Mouse (Mus musculus) heart, embryonic 15.5 days (tissue): Measurements from ENCODE around the gene Bcar1. TPM values are rescaled to one million over a fixed set of nuclear protein-coding genes. Genes with fewer than 3 reads are reported as not detected.
A peak's percentile ranks its signal among the peaks of the same experiment; 100 is the strongest.

Experiments
- ATAC-seq: fragments of 200-750 bp; cut with Nextera tagmentation; replicated peaks from 2 replicates; pipeline ENCODE4 v1.8.0; 2017; ENCODE audit warnings: low read depth, moderate TSS enrichment; ENCODE audit not compliant: insufficient number of reproducible peaks, insufficient read depth, low FRiP score
- H3K27ac ChIP-seq: fragments of 300-500 bp; sonication (generic); 2 replicates; pipeline ENCODE4 v1.5.1; 2015; ENCODE audit warnings: mild to moderate bottlenecking, inconsistent platforms
- H3K27me3 ChIP-seq: fragments of 300-500 bp; sonication (generic); 2 replicates; pipeline ENCODE4 v1.6.1; 2015; ENCODE audit warnings: inconsistent platforms
- H3K36me3 ChIP-seq: fragments of 300-500 bp; sonication (generic); 2 replicates; pipeline ENCODE4 v1.6.1; 2015; ENCODE audit warnings: mild to moderate bottlenecking, inconsistent platforms
- H3K4me1 ChIP-seq: fragments of 300-500 bp; sonication (generic); replicated peaks from 2 replicates; pipeline ENCODE4 v1.6.1; 2015; ENCODE audit warnings: inconsistent platforms
- H3K4me2 ChIP-seq: fragments of 300-500 bp; sonication (generic); 2 replicates; pipeline ENCODE4 v1.6.1; 2015; ENCODE audit warnings: inconsistent platforms, mild to moderate bottlenecking, moderate library complexity
- H3K4me3 ChIP-seq: fragments of 300-500 bp; sonication (generic); 2 replicates; pipeline ENCODE4 v1.5.1; 2015; ENCODE audit warnings: mild to moderate bottlenecking, inconsistent platforms
- H3K9ac ChIP-seq: fragments of 300-500 bp; sonication (generic); 2 replicates; pipeline ENCODE4 v1.6.1; 2015; ENCODE audit warnings: mild to moderate bottlenecking, inconsistent platforms
- H3K9me3 ChIP-seq: fragments of 300-500 bp; sonication (generic); replicated peaks from 2 replicates; pipeline ENCODE4 v1.6.1; 2016; ENCODE audit warnings: inconsistent platforms
- WGBS: fragments of 180-500 bp; shearing (Covaris S2); methylation state at CpG from one replicate; pipeline ENCODE4 v1.1.7; 2015; ENCODE audit warnings: mixed read lengths; 5-methylcytosine and 5-hydroxymethylcytosine counted together
- polyA plus RNA-seq: library from polyadenylated mRNA; unstranded; fragments of >200 nt; fragmentation: Nextera tagmentation; extraction: Ambion mirVana; gene quantifications from 2 replicates; pipeline ENCODE4 v1.2.1, GENCODE M21; 2015

Bcar1 gene
- polyA plus RNA-seq, 1 experiment from 2014 or later, result 40.1 TPM

DNA sequence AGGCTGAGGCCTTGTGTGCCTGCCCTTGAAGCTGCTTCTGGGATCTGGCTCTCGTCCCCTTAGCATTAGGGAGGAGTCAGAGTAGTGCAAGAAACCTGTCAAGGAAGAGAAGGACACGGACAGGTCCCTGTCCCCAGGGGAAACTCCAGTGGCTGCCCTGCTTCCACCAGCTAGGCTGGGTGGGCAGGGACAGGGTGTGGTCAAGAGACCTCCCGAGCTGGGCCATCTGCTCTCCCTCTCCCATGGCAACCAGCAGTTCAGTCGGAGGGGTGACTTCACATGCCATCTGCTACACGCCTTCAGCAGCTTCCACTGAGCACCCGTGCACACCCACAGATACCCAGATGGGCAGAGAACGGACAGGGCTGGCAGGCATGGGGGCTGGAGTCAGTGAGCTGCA, 7.3 kb downstream of the Bcar1 start:
- H3K4me3 ChIP-seq, result no peak overlapping the region
- H3K4me2 ChIP-seq, result no peak overlapping the region
- H3K9ac ChIP-seq, result peak overlapping the region; percentile 29; the same call in 1 of the 2 replicates
- no peaks in the 10 kb centered on the region for H3K9me3 ChIP-seq
- peaks cover 82% of the 10 kb centered on the region for H3K4me1 ChIP-seq
- H3K27me3 ChIP-seq, result no peaks in the 10 kb centered on the region
- H3K36me3 ChIP-seq, result no peaks in the 10 kb centered on the region
- no peak for ATAC-seq
- WGBS, result 41% methylated on average over 7 of the region's 7 CpGs
- peak overlapping the region; percentile 92 for H3K27ac ChIP-seq

DNA sequence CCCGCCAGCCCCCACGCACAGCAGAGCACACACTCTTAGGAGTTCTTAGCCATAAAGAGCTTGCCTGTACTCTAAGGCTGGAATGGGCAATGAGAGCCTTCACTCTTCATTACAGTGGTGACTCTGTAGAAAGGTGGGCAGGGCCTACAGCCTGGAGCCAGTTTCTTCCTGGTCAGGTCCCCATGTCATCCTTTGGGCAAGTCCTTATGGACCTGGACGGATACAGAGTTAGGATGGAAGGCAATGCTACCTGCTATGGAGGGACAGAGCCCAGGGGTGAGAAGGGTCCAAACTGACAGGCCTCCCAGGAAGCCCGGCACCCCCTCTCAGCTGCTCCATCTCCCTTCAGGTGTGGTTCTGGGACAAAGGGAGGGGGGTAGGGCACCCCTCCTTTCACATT, 7.8 kb downstream of the Bcar1 start:
- Histone ChIP-seq H3K4me3 (no peak overlapping the region), H3K36me3 (no peaks in the 10 kb centered on the region), H3K27me3 (no peaks in the 10 kb centered on the region), H3K4me1 (peaks cover 82% of the 10 kb centered on the region), H3K4me2 (peak overlapping the region; percentile 36; the same call in 1 of the 2 replicates), H3K9me3 (no peaks in the 10 kb centered on the region), H3K27ac (peak overlapping the region; percentile 92), H3K9ac (no peak overlapping the region)
- no peak for ATAC-seq
- WGBS, result 66% methylated on average over 4 of the region's 4 CpGs

DNA sequence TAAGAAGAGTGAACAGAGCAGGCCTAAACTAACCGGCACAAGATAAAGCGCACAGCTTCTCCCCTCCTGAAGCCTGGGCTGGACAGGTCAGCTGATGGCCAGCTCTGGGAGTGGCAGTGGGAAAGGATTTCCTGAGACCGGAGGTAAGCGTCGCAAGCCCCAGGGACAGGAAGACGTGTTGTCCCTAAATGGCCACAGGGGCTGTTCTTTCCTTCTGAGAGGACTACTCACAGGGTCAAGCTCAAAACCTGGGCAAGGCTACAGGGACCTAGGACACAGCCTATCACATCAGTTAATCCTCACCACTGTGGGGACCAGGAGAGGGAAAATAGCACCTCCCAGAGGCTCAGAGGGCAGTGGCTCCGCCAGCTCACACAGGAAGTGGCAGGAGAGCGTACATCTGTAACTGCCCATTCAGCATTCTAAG, 8.3 kb downstream of the Bcar1 start:
- Histone ChIP-seq H3K27ac (peak overlapping the region; percentile 92), H3K36me3 (no peaks in the 10 kb centered on the region), H3K27me3 (no peaks in the 10 kb centered on the region), H3K4me1 (peaks cover 82% of the 10 kb centered on the region), H3K4me3 (no peak overlapping the region), H3K9me3 (no peaks in the 10 kb centered on the region), H3K4me2 (peak overlapping the region; percentile 36), H3K9ac (peak overlapping the region; percentile 39; the same call in 1 of the 2 replicates)
- 41% methylated on average over 8 of the region's 8 CpGs for WGBS
- no peak for ATAC-seq

DNA sequence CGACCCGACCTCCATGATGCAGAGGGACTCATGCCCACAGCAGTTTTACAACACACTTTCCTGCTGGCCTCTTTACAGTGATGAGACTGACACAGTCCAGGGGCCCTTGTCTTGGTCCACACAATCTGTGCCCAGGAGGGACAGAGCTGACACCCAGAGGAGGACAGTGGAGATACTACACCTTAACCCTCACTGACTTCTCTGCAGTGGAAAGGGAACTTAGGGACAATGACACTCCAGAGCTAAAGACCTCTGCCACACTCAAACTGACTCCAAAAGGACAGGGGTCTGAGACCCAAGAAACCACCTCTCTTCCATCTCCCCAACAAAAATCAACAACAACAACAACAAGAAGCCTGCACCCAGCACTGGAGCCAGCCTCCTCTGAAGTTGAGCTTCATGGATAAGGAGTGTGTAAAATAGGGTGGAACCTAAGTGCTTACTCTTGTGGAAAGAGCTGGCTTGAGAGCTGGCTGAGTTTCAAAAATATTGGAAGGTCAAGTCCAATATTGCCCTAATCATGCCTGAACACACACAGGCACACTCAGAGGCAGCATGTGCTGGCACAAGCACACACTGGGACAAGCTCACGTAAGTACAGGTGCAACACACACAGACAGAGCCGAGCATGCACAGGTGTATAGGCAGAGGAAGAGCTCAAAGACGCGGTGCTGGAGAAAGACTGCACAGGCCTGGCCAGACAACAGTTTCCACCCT, 9.2 kb downstream of the Bcar1 start:
- ATAC-seq, result no peak
- Histone ChIP-seq H3K27ac (peak overlapping the region; percentile 92), H3K9me3 (no peaks in the 10 kb centered on the region), H3K4me2 (peak overlapping the region; percentile 89), H3K4me1 (peaks cover 82% of the 10 kb centered on the region), H3K27me3 (no peaks in the 10 kb centered on the region), H3K4me3 (no peak overlapping the region), H3K36me3 (no peaks in the 10 kb centered on the region), H3K9ac (peak overlapping the region; percentile 39; the same call in 1 of the 2 replicates)
- 39% methylated on average over 6 of the region's 6 CpGs for WGBS

DNA sequence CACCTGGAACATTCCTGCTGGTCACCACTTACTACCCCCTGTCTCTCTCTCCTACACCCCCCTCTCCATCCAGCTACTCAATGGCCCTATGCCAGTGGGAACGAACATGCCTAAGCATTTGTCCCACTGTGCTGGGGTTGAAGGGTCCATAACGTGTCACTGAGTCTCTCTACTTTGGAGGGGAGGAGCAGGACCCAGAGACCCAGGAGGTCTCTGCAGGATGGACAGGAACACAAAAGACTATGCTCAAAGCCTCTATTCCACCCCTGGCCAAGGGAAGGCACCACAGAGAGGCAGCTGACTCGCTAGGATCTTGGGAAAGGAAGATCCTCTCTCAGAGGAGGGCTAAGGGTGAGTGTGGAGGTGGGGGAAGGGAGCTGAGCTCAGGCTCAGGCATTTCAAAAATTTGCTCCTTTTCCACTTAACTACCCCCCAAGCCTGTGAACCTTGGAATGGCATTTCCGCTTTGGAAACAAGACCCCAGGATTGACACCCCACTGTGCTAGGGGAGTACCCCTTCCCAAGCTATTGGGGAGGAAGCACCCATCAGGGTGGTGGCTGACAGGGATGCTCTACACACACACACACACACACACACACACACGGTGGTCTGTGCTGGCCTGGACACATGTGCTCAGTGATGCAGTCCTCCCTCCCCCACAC, 9.9 kb downstream of the Bcar1 start:
- Histone ChIP-seq H3K9ac (peak overlapping the region; percentile 44; the same call in 1 of the 2 replicates), H3K36me3 (no peaks in the 10 kb centered on the region), H3K27me3 (no peaks in the 10 kb centered on the region), H3K4me3 (no peak overlapping the region), H3K4me2 (peak overlapping the region; percentile 89), H3K27ac (peak overlapping the region; percentile 92), H3K9me3 (no peaks in the 10 kb centered on the region), H3K4me1 (peaks cover 82% of the 10 kb centered on the region)
- 14% methylated on average over 5 of the region's 5 CpGs for WGBS
- no peak for ATAC-seq

DNA sequence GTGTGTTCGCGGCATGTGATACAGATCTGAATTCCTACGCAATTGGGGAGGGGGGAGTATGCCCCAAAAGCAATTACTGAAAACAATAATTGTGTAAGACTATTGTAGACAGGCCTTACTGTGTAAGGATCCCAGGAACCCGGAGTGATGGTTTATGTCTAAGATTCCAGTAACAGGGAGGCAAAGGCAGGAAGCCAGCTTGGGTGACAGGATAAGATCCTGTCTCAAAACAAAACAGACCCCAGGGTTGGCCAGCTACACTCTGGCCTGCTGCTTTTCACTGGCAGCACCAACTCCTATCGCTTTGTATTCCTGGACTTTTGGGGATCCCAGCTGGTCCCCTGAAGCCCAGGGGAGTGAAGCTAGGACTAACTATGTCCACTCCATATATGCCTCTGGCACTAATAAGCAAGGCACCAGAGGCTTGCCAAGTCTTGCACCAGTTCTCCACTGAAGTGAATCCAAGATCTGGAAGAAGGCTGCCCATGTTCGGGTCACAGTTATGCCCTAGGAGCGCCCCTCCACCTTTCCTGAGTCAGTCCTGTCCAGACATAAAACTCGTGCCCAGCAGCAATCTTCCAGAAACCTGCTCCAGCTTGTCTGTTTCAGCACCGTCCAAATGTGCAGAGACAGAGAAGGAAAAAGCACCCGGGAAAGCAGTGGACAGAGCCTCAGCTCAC, 11.1 kb downstream of the Bcar1 start:
- WGBS, result 14% methylated on average over 10 of the region's 10 CpGs
- no peaks in the 10 kb centered on the region for H3K36me3 ChIP-seq
- no peaks in the 10 kb centered on the region for H3K9me3 ChIP-seq
- peaks cover 91% of the 10 kb centered on the region for H3K4me1 ChIP-seq
- peak overlapping the region; percentile 92 for H3K27ac ChIP-seq
- ATAC-seq, result no peak
- peak overlapping the region; percentile 89 for H3K4me2 ChIP-seq
- H3K27me3 ChIP-seq, result no peaks in the 10 kb centered on the region
- peak overlapping the region; percentile 69 for H3K4me3 ChIP-seq
- H3K9ac ChIP-seq, result peak overlapping the region; percentile 44

DNA sequence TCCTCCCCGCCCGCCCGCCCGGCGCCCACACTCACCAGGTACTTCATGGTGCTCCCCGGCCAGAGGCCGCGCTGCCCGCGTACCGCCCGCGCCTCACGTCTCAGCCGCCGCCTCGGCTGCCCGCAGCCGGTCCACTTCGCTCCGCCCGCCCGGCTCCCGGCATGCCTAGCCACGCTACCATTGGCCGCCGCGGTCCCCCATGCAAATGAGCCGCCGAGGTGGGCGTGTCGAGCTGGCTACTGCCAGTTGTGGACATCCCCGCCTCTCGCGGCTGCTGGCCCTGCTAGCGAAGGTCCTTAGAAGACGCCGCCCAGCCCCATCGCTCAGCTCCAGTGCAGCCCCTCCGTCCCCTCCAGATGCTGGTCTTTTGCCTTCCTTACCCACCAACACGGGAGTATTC, 11.6 kb downstream of the Bcar1 start:
- WGBS, result under 1% methylated on average over 38 of the region's 41 CpGs
- H3K27ac ChIP-seq, result peak overlapping the region; percentile 92
- H3K4me2 ChIP-seq, result peak overlapping the region; percentile 89
- peaks cover 92% of the 10 kb centered on the region for H3K4me1 ChIP-seq
- peak overlapping the region; percentile 69 for H3K4me3 ChIP-seq
- H3K9me3 ChIP-seq, result no peaks in the 10 kb centered on the region
- no peaks in the 10 kb centered on the region for H3K36me3 ChIP-seq
- no peaks in the 10 kb centered on the region for H3K27me3 ChIP-seq
- peak; percentile 90 for ATAC-seq
- H3K9ac ChIP-seq, result peak overlapping the region; percentile 82

DNA sequence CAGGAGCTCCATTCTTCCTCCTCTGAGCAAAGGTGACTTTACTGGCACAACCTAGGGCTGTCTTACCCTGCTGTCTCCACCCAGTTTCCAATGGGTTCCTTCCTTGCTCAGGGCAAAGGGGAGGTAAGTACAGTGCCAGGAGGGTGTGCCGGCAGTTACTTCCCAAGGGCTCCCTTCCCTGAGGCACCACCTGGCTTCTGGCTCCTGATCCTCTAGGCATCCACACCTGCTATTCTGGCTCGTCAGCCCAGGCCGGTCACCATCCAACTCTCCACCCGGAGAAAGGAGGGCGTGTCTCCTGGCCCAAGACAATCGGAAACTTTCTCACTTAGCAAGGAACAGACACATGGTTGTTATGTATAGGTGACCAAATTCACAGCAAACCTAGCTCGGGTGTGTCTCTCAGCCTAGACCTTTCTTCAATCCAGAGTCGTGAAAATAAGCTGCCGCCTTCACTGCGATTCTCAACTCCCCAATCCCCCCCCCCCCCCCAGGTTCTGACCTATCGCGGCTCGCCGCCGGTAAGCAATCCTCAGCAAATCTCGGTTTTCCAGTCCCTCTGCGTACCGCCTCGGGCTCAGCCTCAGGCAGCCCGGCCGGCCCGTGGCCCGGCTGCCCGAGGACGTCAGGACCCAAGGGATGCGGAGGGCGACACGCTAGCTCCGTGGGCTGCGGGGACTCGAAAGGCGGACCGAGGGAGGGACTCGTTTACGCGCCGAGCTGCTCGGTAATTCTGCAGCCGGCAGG, 12.2 kb downstream of the Bcar1 start:
- H3K36me3 ChIP-seq, result no peaks in the 10 kb centered on the region
- no peaks in the 10 kb centered on the region for H3K27me3 ChIP-seq
- H3K4me2 ChIP-seq, result peak overlapping the region; percentile 89
- peak overlapping the region; percentile 82 for H3K9ac ChIP-seq
- whole genome bisulfite sequencing, result under 1% methylated on average over 39 of the region's 39 CpGs
- H3K4me3 ChIP-seq, result peak overlapping the region; percentile 69
- H3K27ac ChIP-seq, result peak overlapping the region; percentile 92
- ATAC-seq, result peak; percentile 9; the same call in 1 of the 2 replicates
- H3K4me1 ChIP-seq, result peaks cover 92% of the 10 kb centered on the region
- no peaks in the 10 kb centered on the region for H3K9me3 ChIP-seq

DNA sequence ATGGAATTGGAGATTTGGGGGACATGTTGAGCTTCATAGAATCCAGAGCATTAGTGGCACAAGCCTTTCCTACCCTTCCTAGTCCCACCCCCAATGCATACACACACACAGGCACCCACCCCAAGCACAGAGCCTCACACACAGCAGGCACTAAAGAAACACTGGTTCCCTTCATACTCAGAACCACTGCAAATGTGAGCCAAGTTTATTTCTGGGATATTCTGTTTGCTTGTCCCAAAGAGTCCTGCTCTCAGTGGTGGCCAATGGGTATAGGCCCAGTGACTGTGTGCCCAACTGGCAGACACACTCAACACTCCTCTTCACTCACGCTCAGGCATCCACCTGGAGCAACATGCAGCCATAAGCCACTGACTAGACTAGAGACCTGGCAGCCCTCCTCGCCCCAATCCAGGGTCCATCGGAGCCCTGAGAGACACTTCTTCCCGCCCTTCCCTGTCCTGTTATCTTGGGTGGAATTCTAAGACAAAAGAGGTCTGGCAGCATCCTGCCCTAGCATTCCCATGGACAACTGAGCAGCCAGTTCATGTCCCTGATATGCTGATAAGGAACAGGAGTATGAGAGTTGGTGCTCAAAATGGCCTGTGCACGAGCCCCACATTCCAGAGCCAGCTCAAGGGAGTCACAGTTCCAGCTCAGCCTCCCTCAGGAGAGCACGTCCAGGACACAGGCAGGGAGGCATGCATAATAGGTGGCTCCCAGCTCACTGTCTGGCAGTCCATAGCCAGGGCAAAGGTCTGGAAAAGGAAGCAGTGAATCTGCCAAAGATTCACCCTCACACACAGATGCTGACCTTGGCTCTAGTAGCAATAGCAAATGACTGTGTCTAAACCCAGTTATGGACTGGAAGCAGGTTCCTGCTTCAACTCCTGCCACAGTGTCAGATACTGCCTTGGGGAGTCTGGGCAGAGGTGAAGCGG, 14.1 kb downstream of the Bcar1 start:
- Histone ChIP-seq H3K4me3 (peak overlapping the region; percentile 69), H3K27me3 (no peaks in the 10 kb centered on the region), H3K4me1 (peaks cover 89% of the 10 kb centered on the region), H3K9ac (peak overlapping the region; percentile 82), H3K4me2 (peak overlapping the region; percentile 89), H3K27ac (peak overlapping the region; percentile 92), H3K9me3 (no peaks in the 10 kb centered on the region), H3K36me3 (no peaks in the 10 kb centered on the region)
- 0 out of 2 replicates have a peak, but pooled peaks have one; percentile 19 for ATAC-seq
- 24% methylated on average over 7 of the region's 7 CpGs for WGBS

DNA sequence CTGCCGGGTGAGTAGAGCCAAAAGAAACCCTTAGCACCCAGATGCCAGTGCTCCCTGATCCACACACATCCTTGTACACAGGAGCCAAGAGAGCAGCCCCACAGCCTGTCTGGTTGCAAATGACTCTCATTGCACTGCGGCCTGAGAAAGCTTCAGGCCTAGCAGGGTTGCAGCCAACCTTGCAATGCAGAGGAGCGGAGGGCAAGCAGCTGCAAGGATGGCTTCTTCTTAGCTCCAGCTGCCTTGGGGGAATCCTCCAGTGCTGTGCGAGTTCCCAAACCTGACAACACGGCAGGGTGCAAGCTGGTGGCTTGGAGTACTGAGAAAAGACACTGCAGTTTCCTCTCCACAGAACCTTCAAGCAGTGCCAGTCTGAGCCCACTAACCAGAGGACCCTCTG, 15.1 kb downstream of the Bcar1 start:
- Histone ChIP-seq H3K36me3 (no peaks in the 10 kb centered on the region), H3K27me3 (no peaks in the 10 kb centered on the region), H3K4me1 (peaks cover 87% of the 10 kb centered on the region), H3K9me3 (no peaks in the 10 kb centered on the region), H3K4me2 (peak overlapping the region; percentile 89; the same call in 1 of the 2 replicates), H3K27ac (peak overlapping the region; percentile 92), H3K9ac (no peak overlapping the region), H3K4me3 (no peak overlapping the region)
- no peak for ATAC-seq
- WGBS, result 59% methylated on average over 5 of the region's 5 CpGs
